Mouse (Mus musculus) neural tube, embryonic 11.5 days (tissue): ENCODE measurements around the gene Sh2d3c. TPM values are rescaled to one million over a fixed set of nuclear protein-coding genes. Genes with fewer than 3 reads are reported as not detected.

Source experiments
- ATAC-seq: fragments of 200-750 bp; cut with Nextera tagmentation; 2 replicates; pipeline ENCODE4 v1.8.0; 2017; ENCODE audit warnings: moderate number of reproducible peaks, mild to moderate bottlenecking, moderate TSS enrichment, moderate library complexity; ENCODE audit not compliant: insufficient read depth, low FRiP score, low TSS enrichment
- DNase-seq: peaks from one replicate; pipeline ENCODE4 v3.0.0-alpha.2; 2015; ENCODE audit warnings: low spot score
- H3K27ac ChIP-seq: fragments of 300-500 bp; sonication (generic); 2 replicates; pipeline ENCODE4 v1.5.1; 2014; ENCODE audit warnings: low read depth, mild to moderate bottlenecking, low read length
- H3K27me3 ChIP-seq: fragments of 300-500 bp; sonication (generic); 2 replicates; pipeline ENCODE4 v1.6.1; 2014; ENCODE audit warnings: mild to moderate bottlenecking, low read length, mixed read lengths; ENCODE audit not compliant: control insufficient read depth, insufficient read depth
- H3K36me3 ChIP-seq: fragments of 300-500 bp; sonication (generic); 2 replicates; pipeline ENCODE4 v1.6.1; 2014; ENCODE audit warnings: mild to moderate bottlenecking, low read length, moderate library complexity, mixed read lengths; ENCODE audit not compliant: control insufficient read depth, insufficient read depth
- H3K4me1 ChIP-seq: fragments of 300-500 bp; sonication (generic); 2 replicates; pipeline ENCODE4 v1.6.1; 2014; ENCODE audit warnings: low read length, mixed read lengths; ENCODE audit not compliant: control insufficient read depth, insufficient read depth
- H3K4me2 ChIP-seq: fragments of 300-500 bp; sonication (generic); 2 replicates; pipeline ENCODE4 v1.6.1; 2014; ENCODE audit warnings: low read depth, mild to moderate bottlenecking, moderate library complexity
- H3K4me3 ChIP-seq: fragments of 300-500 bp; sonication (generic); 2 replicates; pipeline ENCODE4 v1.5.1; 2014; ENCODE audit warnings: low read depth, low read length
- H3K9ac ChIP-seq: fragments of 300-500 bp; sonication (generic); 2 replicates; pipeline ENCODE4 v1.6.1; 2014; ENCODE audit warnings: mild to moderate bottlenecking, low read length
- H3K9me3 ChIP-seq: fragments of 300-500 bp; sonication (generic); 2 replicates; pipeline ENCODE4 v1.6.1; 2016; ENCODE audit warnings: low read length; ENCODE audit not compliant: control insufficient read depth
- WGBS: fragments of 180-500 bp; shearing (Covaris S2); extraction: QIAGEN DNeasy Blood & Tissue Kit; methylation state at CpG from one replicate; pipeline ENCODE4 v1.1.7; 2014; 5-methylcytosine and 5-hydroxymethylcytosine counted together
- polyA plus RNA-seq: library from polyadenylated mRNA; unstranded; fragments of >200 nt; fragmentation: Nextera tagmentation; extraction: Ambion mirVana; gene quantifications from 2 replicates; pipeline ENCODE4 v1.2.1, GENCODE M21; 2014

Sh2d3c gene
- polyA plus RNA-seq, 1 experiment from 2014 or later = 30.6 TPM

GRCm38 (mm10) chr2:32712934-32713817 is 7.7 kb upstream of the Sh2d3c start, which contains the start of gene Cdk9:
Gene Cdk9, minus strand, starts transcription at chr2:32713076.
- H3K4me1 ChIP-seq = peaks cover 12% of the 10 kb centered on the region
- peak; percentile 92 for DNase-seq
- peak within 1 kb of the TSS; percentile 91 for H3K9ac ChIP-seq
- H3K4me3 ChIP-seq = peak within 1 kb of the TSS; percentile 90
- ATAC-seq = peak; percentile 66
- peak within 1 kb of the TSS; percentile 98 for H3K27ac ChIP-seq
- no peaks in the 10 kb centered on the region for H3K9me3 ChIP-seq
- H3K36me3 ChIP-seq = peaks cover 11% of the 10 kb centered on the region
- peak within 1 kb of the TSS; percentile 78 for H3K4me2 ChIP-seq
- H3K27me3 ChIP-seq = no peaks in the 10 kb centered on the region
- under 1% methylated on average over 32 of the region's 79 CpGs for WGBS

DNA sequence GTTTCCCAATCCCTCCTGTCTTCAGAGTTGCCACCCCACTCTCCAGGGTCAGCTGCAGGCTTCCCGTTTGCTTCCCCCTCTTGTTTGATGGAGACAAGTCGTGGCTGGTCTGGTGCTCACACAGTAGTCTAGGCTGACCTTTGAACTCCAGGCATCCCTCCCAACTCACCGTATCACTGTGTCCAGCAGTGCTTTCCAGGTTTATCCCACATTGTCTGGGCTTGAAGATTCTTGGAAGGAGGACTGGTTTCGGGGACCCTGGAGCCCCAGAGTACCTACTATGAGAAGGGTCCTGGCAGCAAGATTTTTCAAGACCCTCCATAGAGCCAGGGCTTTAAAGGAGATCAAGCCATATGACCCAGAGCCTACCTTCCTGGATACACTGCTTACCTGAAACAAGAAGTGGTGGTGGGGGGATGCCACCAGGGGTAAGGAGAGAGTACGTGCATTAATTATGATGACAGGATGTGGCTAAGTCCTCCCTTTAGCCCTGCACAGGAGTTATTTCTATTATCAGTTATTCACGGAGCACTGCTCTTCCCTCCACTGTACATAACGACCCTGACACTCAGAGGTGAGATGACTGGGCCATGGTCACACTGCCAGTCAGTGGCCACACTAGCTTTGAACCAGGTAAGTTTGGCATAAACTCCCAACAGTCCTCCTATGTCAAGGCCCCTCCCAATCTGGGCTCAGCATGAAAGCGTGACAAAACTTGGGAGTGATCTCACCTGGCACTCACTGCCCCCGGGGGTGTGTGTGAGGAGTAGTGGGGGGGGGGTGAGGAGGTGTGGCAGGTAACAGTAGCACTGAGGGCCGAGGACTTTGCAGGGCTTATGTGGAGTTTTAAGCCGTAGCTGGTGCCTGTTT is 6.5 kb upstream of the Sh2d3c start:
- no peak overlapping the region for H3K4me2 ChIP-seq
- peaks cover 12% of the 10 kb centered on the region for H3K4me1 ChIP-seq
- H3K4me3 ChIP-seq = no peak overlapping the region
- no peaks in the 10 kb centered on the region for H3K9me3 ChIP-seq
- H3K36me3 ChIP-seq = peaks cover 9% of the 10 kb centered on the region
- no peaks in the 10 kb centered on the region for H3K27me3 ChIP-seq
- H3K27ac ChIP-seq = peak overlapping the region; percentile 98; the same call in 1 of the 2 replicates
- no peak for ATAC-seq
- 67% methylated on average over 11 of the region's 11 CpGs for WGBS
- DNase-seq = no peak
- no peak overlapping the region for H3K9ac ChIP-seq

GRCm38 (mm10) chr2:32714987-32715425 is 5.8 kb upstream of the Sh2d3c start:
- Histone ChIP-seq H3K4me2 (no peak overlapping the region), H3K27me3 (no peaks in the 10 kb centered on the region), H3K4me3 (no peak overlapping the region), H3K36me3 (peaks cover 3% of the 10 kb centered on the region), H3K4me1 (peaks cover 12% of the 10 kb centered on the region), H3K27ac (no peak overlapping the region), H3K9me3 (no peaks in the 10 kb centered on the region), H3K9ac (no peak overlapping the region)
- WGBS = 65% methylated on average over 4 of the region's 4 CpGs
- ATAC-seq (no peak), DNase-seq (no peak)

- H3K4me3 ChIP-seq = no peak overlapping the region
- DNase-seq = peak; percentile 40
- H3K27ac ChIP-seq = no peak overlapping the region
- no peaks in the 10 kb centered on the region for H3K27me3 ChIP-seq
- H3K9ac ChIP-seq = no peak overlapping the region
- H3K36me3 ChIP-seq = no peaks in the 10 kb centered on the region
- no peak overlapping the region for H3K4me2 ChIP-seq
- 52% methylated on average over 9 of the region's 9 CpGs for WGBS
- H3K4me1 ChIP-seq = peaks cover 8% of the 10 kb centered on the region
- no peaks in the 10 kb centered on the region for H3K9me3 ChIP-seq
- ATAC-seq = no peak
Observed at GRCm38 (mm10) chr2:32718761-32719160, 2.1 kb upstream of the Sh2d3c start.

GRCm38 (mm10) chr2:32720053-32720452 is 802 bp upstream of the Sh2d3c start:
- DNase-seq (no peak), ATAC-seq (no peak)
- H3K9ac ChIP-seq = no peak overlapping the region
- no peak overlapping the region for H3K4me2 ChIP-seq
- no peak overlapping the region for H3K27ac ChIP-seq
- H3K36me3 ChIP-seq = no peaks in the 10 kb centered on the region
- no peaks in the 10 kb centered on the region for H3K27me3 ChIP-seq
- peaks cover 4% of the 10 kb centered on the region for H3K4me1 ChIP-seq
- 98% methylated on average over 3 of the region's 3 CpGs for WGBS
- no peak overlapping the region for H3K4me3 ChIP-seq
- H3K9me3 ChIP-seq = no peaks in the 10 kb centered on the region

GRCm38 (mm10) chr2:32722046-32722445 is 1.2 kb downstream of the Sh2d3c start:
- Histone ChIP-seq H3K27ac (no peak overlapping the region), H3K4me2 (no peak overlapping the region), H3K4me3 (no peak overlapping the region), H3K36me3 (no peaks in the 10 kb centered on the region), H3K9me3 (no peaks in the 10 kb centered on the region), H3K9ac (no peak overlapping the region), H3K27me3 (no peaks in the 10 kb centered on the region), H3K4me1 (peaks cover 4% of the 10 kb centered on the region)
- ATAC-seq (no peak), DNase-seq (no peak)
- 65% methylated on average over 6 of the region's 6 CpGs for WGBS

DNA sequence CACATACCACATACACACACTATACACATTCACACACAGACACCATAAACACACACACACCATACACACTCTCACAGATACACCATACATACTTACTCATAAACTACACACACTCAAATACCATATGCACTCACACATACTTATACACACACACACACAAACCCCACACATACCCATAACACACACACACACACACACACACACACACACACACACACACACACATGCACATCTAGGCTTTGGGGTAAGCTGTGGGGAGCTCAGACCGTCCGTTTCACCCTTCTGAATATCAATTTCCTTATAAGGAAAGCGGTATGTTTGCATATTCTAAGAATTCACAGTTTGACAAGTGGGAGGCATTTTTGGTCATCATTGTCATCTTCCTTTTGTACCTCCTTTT is 1.7 kb downstream of the Sh2d3c start:
- Histone ChIP-seq H3K9ac (no peak overlapping the region), H3K36me3 (no peaks in the 10 kb centered on the region), H3K4me1 (peaks cover 5% of the 10 kb centered on the region), H3K4me3 (no peak overlapping the region), H3K4me2 (no peak overlapping the region), H3K9me3 (no peaks in the 10 kb centered on the region), H3K27me3 (no peaks in the 10 kb centered on the region), H3K27ac (no peak overlapping the region)
- WGBS = 84% methylated on average over 3 of the region's 3 CpGs
- ATAC-seq = no peak
- DNase-seq = no peak

DNA sequence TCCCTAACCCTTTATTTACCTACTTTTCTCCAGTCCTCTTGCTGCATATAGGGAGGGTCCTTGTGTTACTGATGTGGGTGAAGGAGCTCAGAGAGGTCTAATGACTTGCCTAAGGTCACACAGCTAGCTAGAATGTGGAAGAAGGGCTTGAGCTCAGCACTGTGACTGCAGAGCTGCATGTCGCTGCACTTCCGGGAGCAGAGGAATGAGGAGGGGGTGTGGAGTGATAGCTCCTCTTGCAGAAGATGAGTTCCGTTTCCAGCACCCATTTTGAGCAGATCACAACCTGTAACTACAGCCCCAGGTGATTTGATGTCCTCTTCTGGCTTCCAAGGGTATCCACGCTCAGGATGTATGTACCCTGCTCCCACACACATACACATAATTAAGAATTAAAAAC is 3.3 kb downstream of the Sh2d3c start:
- Histone ChIP-seq H3K36me3 (no peaks in the 10 kb centered on the region), H3K27me3 (no peaks in the 10 kb centered on the region), H3K27ac (no peak overlapping the region), H3K4me1 (peaks cover 6% of the 10 kb centered on the region), H3K9me3 (no peaks in the 10 kb centered on the region), H3K4me3 (no peak overlapping the region), H3K4me2 (no peak overlapping the region), H3K9ac (no peak overlapping the region)
- no peak for DNase-seq
- WGBS = 86% methylated on average over 4 of the region's 4 CpGs
- ATAC-seq = no peak
